10 mouse cellular contexts compared by ENCODE assay signal in the genomic region with DNA sequence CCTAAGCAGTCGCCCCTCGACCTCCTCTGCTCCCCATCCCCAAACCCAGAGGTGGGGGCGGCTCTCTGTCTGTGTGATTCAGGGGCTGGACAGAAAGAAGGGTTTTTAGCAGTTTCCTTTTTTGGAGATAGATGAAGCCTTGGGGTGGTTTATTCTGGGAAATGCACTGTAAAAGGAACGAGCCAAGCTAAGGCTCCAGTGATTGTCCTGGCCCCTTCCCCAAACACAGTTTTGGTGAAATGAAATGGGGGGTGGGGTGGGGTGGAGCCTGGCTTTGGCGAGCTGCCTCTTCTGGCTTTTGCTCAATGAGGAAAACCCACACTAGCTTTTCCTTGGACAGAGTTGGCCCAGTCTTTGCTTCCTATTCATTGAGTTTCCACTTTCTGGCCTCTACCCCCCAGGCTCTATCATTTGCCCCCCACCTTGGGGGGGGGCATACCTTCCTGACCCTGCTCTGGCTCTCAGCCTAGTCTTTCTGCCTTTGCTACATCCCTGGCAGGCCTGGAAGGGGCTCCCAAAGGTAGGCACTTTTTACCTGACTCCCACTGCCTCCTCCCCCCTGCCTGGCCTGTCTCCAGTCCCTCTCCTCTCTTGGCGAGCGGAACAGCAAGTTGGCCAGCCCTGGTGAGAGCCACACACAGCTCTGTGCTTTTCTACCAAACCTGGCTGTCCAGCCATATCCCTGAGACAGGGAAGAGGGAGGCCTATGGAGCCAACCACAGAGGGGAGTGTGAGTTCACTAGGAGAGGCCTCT.
A peak's percentile ranks its signal among the peaks of the same experiment; 100 is the strongest.
DNase-seq lines count a peak whose midpoint lies in the region; ATAC-seq and TF ChIP-seq lines count a peak whose summit lies in the region.
"Had no signal": no experiment of that assay in that cellular context is flagged by ENCODE, and none has a peak within 500 bp of the region (broad histone marks: within the 10 kb centered on the region; RNA-seq: fewer than 3 reads in every experiment).

No protein-coding gene starts in this region.

- H3K36me3 ChIP-seq in lung, embryonic 14.5 days (ENCODE audit: insufficient read depth) = no peaks in the 10 kb centered on the region
- peaks cover 4% of the 10 kb centered on the region for H3K36me3 ChIP-seq in myocyte (ENCODE audit: control insufficient read depth, insufficient read depth)

- intact Hi-C loops in gastrocnemius, adult 2 months (cut with DNase I) = no loop called here

- no peak overlapping the region for H3K4me2 ChIP-seq in lung, embryonic 14.5 days
- peak overlapping the region; percentile 64 for H3K4me2 ChIP-seq in myocyte (ENCODE audit: low read depth)

- H3K9ac ChIP-seq in lung, embryonic 14.5 days = no peak overlapping the region

- no peaks in the 10 kb centered on the region for H3K79me2 ChIP-seq in myocyte (ENCODE audit: control insufficient read depth, insufficient read depth)

- TF ChIP-seq CTCF in gastrocnemius, adult 2 months (IDR thresholded peaks at IDR 0.05) = no peak
- no peak for TF ChIP-seq CTCF in lung, embryonic 14.5 days (IDR thresholded peaks at IDR 0.05; ENCODE audit: low read depth)
- TF ChIP-seq CTCF in embryonic fibroblast, embryonic 13.5 days (IDR thresholded peaks at IDR 0.05; ENCODE audit: borderline replicate concordance, insufficient read depth, low read length) = no peak

- DNase-seq in gastrocnemius, adult 2 months = no peak
- no peak for DNase-seq in gastrocnemius, adult 8-10 months (ENCODE audit: low spot score in 2 of 2)
- peak; percentile 77 for DNase-seq in lung, embryonic 14.5 days
- DNase-seq in lung, postnatal 36 days = no peak
- DNase-seq in adrenal gland, adult 18-20 months (ENCODE audit: low spot score in 2 of 2) = no peak
- DNase-seq in adrenal gland, postnatal 10 days = no peak
- DNase-seq: heart, adult 2 months had no signal

- TF ChIP-seq POLR2A in embryonic fibroblast, embryonic 13.5 days (IDR thresholded peaks at IDR 0.05; ENCODE audit: low read depth, low read length) = no peak
- TF ChIP-seq POLR2A in myocyte (IDR thresholded peaks at IDR 0.05; ENCODE audit: insufficient read length, low read depth) = no peak

- ATAC-seq in lung, embryonic 14.5 days (ENCODE audit: insufficient read depth) = no peak

- 33% methylated on average over 7 of the region's 7 CpGs for whole genome bisulfite sequencing in lung, embryonic 14.5 days

- H3K27ac ChIP-seq in gastrocnemius, adult 2 months = peak overlapping the region; percentile 35; the same call in 1 of the 2 replicates
- H3K27ac ChIP-seq in lung, embryonic 14.5 days (ENCODE audit: low read depth) = peak overlapping the region; percentile 78
- H3K27ac ChIP-seq in embryonic fibroblast, embryonic 13.5 days (ENCODE audit: insufficient read depth, low read length) = peak overlapping the region; percentile 99
- H3K27ac ChIP-seq: macrophage had no signal

- no peaks in the 10 kb centered on the region for H3K9me3 ChIP-seq in lung, embryonic 14.5 days (ENCODE audit: low read depth, low read length)

- H3K27me3 ChIP-seq in lung, embryonic 14.5 days (ENCODE audit: insufficient read depth, low read length) = no peaks in the 10 kb centered on the region
- no peaks in the 10 kb centered on the region for H3K27me3 ChIP-seq in myocyte (ENCODE audit: control insufficient read depth, insufficient read depth, insufficient read length)

- no peak overlapping the region for H3K4me3 ChIP-seq in gastrocnemius, adult 2 months
- H3K4me3 ChIP-seq in lung, embryonic 14.5 days (ENCODE audit: low read depth, low read length) = no peak overlapping the region
- H3K4me3 ChIP-seq in embryonic fibroblast, embryonic 13.5 days (ENCODE audit: insufficient read depth, low read length) = no peak overlapping the region
- H3K4me3 ChIP-seq in myocyte = no peak overlapping the region

- peaks cover 51% of the 10 kb centered on the region for H3K4me1 ChIP-seq in lung, embryonic 14.5 days (ENCODE audit: insufficient read depth)
- H3K4me1 ChIP-seq in embryonic fibroblast, embryonic 13.5 days (ENCODE audit: control insufficient read depth, insufficient read depth, low read length) = peaks cover 11% of the 10 kb centered on the region

- no peak overlapping the region for H3ac ChIP-seq in myocyte (ENCODE audit: control insufficient read depth, insufficient read length)

TF ChIP-seq in myocyte, 11 proteins besides CTCF, POLR2A, EP300 and RAD21:
- TF ChIP-seq SRF (IDR thresholded peaks at IDR 0.05; ENCODE audit: control insufficient read depth, insufficient read length, low read depth) (no peak), POLR2AphosphoS2 (IDR thresholded peaks at IDR 0.05; ENCODE audit: insufficient read length, low read depth) (no peak), TCF12 (IDR thresholded peaks at IDR 0.05; ENCODE audit: insufficient read depth, poor library complexity, severe bottlenecking) (no peak), CEBPB (IDR thresholded peaks at IDR 0.05; ENCODE audit: insufficient read depth, poor library complexity, severe bottlenecking) (no peak), USF1 (IDR thresholded peaks at IDR 0.05; ENCODE audit: low read depth) (no peak), MYOD1 (IDR thresholded peaks at IDR 0.05; ENCODE audit: control insufficient read depth in 1 of 3, insufficient read length in 2 of 3, low read depth in 2 of 3) (no peak), MAX (IDR thresholded peaks at IDR 0.05; ENCODE audit: low read depth) (no peak), TCF3 (IDR thresholded peaks at IDR 0.05; ENCODE audit: insufficient read length, low read depth) (no peak), E2F4 (IDR thresholded peaks at IDR 0.05; ENCODE audit: insufficient read depth) (no peak), MYOG (IDR thresholded peaks at IDR 0.05; ENCODE audit: control insufficient read depth in 1 of 3, insufficient read depth in 1 of 3, insufficient read length in 2 of 3, low read depth in 2 of 3) (no peak), REST (IDR thresholded peaks at IDR 0.05; ENCODE audit: insufficient read depth, insufficient read length) (no peak)

Comparison
In these comparisons a context has a peak if more than half of its experiments do, and no peak if none do; other contexts are left out.
1. H3K27ac ChIP-seq: peak in every context shown above with its lines; median percentile 99 in embryonic fibroblast, embryonic 13.5 days; 78 in lung, embryonic 14.5 days; 35 in gastrocnemius, adult 2 months.